Mouse (Mus musculus): ENCODE measurements around the gene Man1c1.

Gene Man1c1

DNA sequence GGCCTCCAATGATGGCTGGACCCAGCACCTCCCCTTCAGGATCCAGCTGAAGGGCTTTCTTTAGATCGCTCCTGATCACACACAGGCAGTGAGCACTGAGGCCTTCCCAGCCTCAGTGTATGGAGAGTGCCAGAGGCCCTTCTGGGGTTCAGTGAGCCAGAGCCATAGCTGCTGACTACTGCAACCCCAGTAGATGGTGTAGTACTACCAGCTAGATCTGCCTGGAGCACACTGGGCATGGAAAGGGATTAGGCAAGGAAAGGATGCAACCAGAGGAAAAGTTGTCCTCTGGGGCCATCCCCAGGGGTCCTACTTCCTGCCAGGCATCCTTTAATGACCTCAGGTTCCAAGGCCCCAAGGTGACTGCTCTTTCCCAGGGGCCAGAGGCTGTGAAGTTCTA lies 150.5 kb downstream of the Man1c1 start:
- in situ Hi-C loops (cut with MboI, MseI), result no loop called here

DNA sequence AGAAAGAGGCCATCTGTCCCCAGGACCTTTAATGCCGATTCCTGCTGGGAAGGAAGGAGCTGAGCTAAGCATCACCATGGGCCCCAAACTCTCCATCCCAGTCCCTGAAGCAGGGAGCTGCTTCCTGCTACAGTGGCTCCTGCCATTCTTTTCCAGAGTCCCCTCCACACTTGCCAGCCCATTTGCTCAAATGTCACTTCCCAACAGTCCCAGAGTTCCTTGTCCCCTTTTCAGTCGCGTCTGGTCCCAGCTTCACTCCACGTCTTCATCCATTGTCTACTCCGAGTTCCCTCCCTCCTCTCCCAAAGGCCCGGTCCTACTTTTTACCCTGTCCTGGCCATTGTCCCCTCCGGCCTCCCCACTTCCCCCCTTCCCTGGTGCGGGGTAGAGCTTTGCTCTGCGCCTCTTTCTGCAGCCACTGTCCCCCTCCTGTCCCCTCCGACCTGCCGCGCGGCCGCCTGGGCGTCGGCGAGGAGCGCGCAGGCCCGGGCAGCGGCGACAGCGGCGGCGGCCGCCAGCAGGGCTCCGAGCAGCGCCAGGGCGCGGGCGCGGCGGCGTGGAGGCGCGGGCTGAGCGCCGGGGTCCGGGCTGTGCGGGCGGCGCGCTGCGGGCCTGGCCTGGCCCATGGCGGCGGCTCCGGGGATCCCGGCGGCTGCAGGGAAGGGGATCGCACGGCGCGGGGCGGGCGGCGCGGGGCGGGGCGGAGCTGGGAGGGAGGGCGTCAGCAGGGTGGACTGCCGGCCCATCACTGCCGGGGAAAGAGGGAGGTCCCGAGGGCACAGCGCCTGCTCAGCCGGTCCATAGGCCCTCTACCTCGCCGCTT lies 152.4 kb downstream of the Man1c1 start, which contains the start of gene Selenon:
TSS of gene Selenon (minus strand) at position 673 of the 823 bp plus-strand sequence.
- in situ Hi-C loops (cut with MboI, MseI), result no loop called here

DNA sequence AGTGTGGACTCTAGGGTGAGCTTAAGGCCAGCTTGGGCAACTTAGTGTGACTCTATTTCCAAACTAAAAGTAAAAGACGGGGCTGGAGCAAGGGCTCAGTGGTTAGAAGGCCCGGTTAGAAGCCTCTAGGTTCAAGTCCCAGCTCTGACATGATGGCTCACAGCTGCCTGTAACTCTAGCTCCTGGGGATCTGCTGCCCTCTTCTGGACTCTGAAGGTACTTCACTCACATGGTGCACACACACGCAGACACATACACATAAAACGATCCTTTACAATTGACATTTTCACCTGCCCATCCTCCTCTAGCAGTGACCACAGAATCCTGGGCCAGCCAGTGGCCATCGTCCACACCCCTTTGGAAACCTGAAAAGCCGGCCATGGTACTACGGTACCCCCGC lies 154.2 kb downstream of the Man1c1 start:
- in situ Hi-C loops (cut with MboI, MseI), result no loop called here

DNA sequence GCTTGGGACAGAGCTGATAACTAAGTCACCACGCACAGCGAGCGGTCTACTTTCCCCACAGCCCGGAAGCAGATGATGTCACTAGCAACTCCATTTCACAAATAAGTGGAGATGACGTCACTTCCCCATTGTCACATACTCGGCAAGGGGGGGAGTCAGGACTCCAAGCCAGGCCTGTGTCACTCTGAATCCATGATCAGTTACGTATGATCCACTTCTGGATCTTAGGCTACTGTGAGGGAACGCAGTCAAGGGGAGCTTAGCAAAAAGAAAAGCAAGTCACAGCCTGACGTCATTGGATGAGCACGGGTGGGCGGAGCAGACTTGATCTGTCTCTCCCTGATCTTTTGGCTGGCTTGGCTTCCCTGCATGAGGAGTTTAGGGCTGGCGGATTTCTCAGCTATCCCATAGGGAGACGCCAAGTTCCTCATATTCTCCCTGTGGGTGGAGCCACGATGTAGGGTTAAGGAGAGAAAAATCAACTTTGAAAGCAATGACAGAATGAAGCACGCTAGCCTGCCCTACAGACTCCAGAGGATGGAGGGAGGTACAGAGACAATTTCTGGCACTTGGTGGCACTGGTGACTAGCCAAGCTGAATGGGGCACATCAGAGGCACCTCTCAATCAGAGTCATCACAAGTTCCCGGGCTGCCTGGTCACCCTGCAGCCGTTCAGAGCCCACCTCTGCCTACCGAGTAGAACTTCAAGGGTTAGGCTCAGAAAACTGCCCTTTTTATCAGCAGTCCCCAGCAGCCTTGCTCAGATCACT lies 155.7 kb downstream of the Man1c1 start:
- in situ Hi-C loops (cut with MboI, MseI), result no loop called here

DNA sequence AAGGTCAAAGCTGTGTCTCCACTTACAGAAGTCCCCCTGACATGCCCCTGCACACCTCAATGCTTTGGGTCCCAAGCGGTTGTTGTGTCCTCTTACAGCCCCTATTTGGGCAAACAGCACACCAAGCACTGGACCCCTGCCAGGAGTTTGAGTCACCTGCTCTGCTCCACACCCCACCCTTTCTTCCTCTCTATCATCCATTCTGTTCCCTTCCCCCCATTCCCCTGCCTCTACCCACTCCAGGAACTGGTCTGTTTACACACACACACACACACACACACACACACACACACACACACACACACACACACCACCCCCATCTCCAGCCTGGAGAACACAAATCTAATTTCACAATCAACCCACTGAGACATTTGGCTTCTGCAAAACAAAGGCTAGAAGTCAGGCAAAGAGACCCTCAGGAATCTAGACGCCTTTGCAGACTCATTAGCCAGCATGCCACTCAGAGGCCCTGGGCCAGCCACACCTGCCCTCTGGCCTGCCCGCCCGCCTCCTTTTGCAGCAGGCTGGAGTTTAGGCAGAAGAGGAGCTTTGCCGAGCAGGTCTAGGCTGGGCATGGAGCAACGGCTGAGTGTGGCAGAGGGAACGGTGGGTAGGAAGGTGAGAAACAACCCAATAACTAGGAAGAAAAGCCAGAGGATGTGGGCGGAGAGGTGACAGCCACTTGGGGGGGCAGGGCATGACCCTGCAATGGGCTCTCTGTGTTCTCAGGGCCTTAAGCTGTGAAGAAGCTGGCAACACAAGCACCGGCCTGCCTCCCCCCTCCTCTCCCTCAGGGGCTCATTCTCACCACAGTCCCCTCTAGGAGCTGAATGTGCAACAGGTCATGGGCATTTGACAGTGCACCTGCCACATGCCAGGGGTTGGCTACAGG lies 157.0 kb downstream of the Man1c1 start:
- in situ Hi-C loops (cut with MboI, MseI), result no loop called here

DNA sequence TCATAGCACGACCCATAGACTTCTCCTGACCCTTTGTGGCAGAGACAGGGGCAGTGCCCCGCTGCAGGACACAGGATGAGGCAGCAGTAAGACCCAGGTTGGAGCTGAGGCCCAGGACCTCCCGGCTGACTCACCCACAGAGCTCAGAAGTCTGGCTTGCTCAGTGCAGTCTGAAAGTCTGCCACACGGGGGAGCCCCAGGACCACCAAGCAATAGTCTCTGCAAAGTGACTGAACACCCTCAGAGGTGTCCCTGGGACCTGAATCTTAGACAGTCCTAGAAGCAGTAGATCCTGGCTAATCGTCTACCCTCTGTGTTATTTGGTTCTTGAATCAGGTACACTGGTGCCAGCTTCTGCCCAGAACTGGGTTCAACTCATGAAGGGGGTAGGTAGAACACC lies 160.8 kb downstream of the Man1c1 start:
- in situ Hi-C loops (cut with MboI, MseI), result loop anchor here (5.0 kb wide), 2 partner anchors 169 to 249 kb away; no protein-coding TSS in a partner anchor

DNA sequence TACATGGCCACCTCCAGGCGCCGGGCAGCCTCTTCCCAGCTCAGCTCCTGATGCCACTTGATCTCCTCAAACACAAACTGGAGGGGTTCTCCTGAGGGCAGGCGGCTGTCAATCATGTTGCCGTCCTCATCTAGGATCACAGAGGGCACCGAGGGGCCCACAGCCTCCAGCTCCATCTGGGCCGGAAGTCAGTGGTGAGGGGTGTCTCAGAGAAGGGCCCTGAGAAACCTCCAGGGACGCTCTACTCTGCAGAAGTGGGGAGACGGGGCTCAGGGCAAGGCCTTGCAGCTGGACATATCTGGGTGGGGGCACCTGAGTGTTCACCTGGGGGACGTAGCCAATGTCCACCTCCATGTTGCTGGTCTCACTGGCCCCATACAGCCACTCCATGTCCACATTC lies 161.4 kb downstream of the Man1c1 start:
- in situ Hi-C loops (cut with MboI, MseI), result loop anchor here (5.0 kb wide), 2 partner anchors 170 to 250 kb away; no protein-coding TSS in a partner anchor

DNA sequence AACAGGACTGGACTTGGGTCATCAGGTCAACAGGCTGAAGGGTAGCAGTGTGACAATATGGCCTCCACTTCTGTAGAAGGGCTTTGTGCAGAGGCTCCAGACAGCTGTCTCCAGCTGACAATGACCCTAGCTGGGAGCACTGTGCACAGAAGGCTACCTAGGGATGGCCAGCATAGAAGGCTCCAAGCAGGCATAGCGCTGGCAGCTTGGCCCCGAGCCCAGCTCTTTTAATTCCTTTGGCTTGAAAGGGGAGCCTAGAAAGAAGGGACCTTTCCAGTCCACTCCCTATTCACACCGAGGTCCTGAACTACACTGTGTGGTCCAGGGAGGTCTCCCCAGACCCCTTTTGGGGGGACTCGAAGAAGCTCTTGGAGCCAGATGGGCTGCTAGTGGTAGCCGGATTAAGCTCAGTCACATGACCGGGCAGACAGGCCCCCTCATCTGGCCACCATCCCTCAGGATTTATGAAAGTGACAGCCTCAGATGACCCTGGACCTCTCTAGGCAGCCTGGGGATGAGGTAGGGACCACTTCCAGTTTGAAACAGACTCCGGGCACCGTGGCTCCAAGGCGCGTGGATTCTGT lies 165.0 kb downstream of the Man1c1 start:
- in situ Hi-C loops (cut with MboI, MseI), result no loop called here

DNA sequence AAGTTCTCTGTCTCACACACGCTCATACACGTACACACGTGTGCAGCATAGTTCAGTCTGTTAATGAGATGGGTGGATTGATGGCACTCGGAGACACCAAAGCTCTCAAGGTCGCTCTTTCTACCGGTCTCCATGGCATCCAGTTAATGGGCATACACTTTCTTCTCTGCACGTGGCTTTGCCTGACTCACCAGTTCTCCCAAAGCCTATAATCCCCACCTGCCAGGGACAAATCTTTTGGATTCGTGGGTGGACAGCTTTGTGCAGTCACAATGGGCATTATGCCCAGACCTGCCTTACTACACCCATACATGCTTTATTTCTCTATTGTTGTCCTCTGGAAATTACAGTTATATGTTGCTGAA lies 168.3 kb downstream of the Man1c1 start:
- in situ Hi-C loops (cut with MboI, MseI), result no loop called here

DNA sequence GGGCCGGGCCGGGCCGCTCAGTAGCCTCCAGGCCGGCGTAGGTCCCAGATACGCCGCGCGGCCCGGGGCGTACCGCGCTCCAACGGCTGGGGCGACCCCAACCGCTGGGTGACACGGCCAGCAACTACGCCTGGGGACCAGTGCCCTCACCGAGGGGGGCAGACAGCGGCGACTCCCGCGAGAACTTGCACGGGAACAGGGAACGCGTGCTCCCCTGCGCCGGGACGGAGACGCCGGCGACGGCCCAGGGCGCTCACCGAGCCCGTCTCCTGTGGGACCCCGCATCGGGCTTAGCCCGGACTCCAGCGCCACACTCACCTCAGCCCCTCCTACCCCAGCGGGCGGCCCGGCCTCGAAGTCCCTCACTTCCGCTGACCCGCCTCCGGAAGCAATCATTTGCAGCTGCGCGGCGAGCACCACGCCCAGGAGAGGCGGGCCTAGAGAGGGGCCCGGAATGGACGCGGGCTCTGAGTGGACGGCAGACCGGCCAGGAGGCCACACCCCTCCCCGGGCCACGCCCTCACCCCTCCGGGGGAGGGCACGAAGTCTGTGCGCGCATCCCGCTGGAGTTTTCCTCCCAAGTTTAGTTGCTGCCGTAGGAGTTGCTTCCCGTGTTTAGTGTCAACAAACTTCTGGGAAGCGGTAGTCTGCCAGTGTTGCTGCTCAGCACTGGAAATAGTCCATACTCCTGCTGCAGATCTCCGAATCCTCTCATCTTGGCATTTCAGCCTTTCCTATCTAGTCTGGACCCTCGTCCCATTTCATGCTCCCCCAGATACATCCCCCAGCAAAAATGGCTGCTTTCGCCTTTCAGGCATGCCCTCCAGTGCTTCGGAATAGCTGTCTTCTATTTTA lies 168.9 kb downstream of the Man1c1 start, which contains the start of gene Mtfr1l:
TSS of gene Mtfr1l (minus strand) at position 456 of the 855 bp plus-strand sequence.
- in situ Hi-C loops (cut with MboI, MseI), result no loop called here

DNA sequence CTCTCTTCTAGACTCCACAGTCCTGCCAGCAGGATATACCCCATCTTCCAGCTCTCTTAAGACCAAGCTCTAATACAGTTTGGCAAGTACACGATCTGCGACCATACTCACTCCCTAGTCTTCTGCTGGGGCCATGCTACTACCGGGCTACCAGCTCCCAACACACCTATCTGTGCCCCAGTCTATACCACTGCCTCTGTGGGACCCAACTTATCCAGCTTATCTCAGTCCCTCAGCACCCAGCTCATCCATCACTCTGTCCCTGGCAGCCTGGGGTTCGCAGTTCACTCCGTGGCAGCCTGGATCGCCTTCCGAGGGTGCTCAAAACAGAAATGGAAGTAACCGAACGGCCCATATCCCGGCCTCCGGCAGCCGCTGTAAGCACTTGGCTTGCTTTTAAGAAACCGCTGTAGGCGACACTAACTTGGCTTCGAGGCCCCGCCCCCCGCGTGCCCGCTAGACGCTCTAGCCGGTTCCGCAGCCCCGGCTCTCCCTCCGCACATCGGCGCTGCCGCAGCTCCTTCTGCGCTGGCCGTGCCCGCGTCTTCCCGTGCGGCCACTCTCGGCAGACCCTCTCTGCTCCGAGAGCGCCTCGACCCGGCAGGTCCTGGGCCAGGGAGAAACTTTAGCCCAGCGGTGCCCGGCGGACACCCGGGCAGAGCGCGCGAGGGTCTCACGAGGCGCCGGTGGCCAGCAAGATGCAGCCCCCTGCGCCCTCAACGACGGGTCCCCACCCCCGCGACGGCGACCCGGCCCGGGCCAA lies 169.8 kb downstream of the Man1c1 start:
- in situ Hi-C loops (cut with MboI, MseI), result no loop called here

DNA sequence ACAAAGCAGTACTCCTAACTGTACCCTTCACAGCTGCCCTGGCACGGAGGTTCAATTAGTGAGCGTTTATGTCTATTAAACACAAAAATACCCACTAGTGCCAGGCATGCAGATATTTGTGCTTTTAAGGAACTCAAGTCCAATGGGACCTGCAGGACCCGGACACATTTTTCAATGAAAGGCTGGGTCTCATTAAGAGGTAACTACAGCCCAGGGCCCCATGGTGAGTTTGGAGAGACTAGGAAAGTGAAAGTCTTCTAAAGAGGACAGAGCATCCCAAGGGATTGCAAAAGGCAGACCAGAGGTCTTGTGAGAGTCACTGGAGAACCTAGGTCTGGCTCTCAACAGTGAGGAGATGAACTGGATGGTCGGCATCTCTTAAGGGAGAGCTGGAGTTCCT lies 170.7 kb downstream of the Man1c1 start:
- in situ Hi-C loops (cut with MboI, MseI), result no loop called here

DNA sequence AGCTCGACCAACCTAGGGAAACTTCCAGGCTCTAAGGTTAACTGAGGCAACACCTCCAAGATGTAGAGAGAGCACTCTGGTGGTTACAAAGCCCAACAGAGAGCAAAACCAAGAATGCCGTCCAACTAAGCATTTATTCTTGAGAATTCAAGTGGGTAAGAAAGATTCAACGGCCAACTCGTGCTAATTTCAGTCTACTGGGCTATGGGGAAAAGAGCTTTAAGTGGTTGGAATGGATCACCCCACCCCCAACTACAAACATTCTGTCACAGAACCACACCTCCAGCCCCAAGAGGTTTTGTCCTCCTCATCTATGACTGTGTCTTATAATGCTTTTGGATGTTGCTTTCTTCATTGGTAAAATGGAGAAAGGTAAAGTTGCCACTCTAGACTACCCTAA lies 171.2 kb downstream of the Man1c1 start:
- in situ Hi-C loops (cut with MboI, MseI), result no loop called here

DNA sequence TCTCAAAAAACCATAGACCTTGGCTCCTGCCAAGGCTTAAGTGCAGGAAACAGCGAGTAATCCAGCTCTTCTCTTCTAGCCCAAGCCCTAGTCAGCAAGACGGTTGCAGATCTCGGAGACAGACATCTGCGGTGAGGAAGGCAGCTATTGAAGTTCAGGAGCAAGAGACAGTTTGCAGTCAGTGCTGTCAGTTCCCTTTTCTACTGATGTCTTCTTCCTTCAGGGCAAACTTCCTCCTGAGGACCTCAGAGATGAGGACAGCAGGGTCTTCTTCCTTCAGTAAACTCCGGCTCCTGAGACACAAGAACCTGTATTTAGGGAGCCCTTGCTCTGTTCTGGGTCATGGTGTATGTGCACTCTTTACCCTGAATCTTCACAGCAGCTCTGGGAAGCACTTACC lies 177.9 kb downstream of the Man1c1 start:
- in situ Hi-C loops (cut with MboI, MseI), result no loop called here

DNA sequence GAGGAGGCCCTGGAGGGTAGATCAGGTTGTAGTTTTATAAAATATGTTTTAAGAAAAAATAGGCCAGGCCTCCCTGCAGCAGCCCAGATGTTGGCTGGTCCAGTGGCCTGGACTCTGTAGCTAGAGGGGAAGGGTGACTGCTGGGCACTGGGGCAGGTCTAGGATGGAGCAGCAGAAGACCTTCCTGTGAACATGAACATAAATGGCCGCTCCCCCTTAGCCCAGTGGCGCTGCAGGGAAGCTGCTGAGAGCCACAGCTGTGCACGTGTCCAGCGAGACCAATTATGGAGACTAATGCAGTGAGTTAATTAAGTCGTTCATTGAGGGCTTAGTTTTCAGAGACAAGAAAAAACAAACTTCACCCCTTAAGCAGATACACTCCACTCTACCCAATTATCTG lies 178.3 kb downstream of the Man1c1 start:
- in situ Hi-C loops (cut with MboI, MseI), result no loop called here

DNA sequence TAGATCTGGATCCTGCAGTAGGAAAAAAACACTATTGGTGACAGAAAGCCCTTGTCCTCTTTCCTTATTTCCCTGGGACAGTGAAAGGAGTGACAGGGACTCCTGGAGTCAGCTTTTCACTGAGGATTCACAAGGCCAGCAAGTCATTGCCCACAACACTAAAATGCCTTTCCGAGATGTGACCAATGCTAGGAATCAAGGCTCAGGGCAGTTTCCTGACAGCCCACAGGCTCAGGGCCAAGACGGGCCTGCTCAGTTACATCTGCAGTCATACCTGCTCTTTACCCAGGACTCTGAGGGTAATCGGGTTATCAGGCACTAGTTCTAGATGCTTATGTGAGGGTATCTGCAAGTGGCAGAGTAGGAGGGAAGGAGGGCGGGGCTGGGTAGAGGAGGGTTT lies 180.6 kb downstream of the Man1c1 start:
- in situ Hi-C loops (cut with MboI, MseI), result no loop called here

DNA sequence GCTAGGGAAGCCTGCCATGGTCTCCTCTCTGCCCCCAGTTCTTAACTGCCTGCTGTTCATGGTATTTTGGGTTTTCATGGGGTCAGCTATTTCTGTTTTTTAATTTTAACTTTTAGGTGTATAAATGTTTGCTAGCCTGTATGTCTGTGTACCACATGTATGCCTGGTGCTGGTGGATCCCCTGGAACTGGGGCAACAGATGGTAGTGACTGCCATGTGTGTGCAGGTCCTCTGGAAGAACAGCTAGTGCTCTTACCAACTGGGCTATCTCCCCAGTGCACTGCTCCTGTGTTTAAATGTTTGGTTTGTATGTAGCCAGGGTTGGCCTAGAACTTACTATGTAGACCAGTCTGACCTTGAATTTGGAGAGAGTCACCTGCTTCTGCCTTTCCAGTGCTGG lies 184.8 kb downstream of the Man1c1 start:
- in situ Hi-C loops (cut with MboI, MseI), result no loop called here

DNA sequence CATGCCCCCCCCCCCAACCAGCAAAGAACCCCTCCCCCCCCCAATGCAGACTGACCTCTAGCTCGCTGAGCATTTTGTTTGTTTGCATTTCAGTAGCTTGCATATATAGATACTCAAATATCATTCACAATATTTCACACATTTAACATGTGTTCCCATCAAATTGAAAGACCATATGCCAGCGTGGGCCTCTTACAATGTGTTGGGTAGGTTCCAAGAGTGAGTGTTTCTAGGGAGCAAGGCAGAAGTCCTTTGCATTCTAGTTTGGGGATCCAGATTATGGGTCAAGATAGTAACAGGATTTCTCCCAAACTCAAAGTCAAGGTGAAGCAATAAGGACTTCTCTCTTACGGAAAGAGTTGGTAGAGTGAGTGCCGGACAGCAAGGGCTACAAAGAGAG lies 185.5 kb downstream of the Man1c1 start:
- in situ Hi-C loops (cut with MboI, MseI), result no loop called here

DNA sequence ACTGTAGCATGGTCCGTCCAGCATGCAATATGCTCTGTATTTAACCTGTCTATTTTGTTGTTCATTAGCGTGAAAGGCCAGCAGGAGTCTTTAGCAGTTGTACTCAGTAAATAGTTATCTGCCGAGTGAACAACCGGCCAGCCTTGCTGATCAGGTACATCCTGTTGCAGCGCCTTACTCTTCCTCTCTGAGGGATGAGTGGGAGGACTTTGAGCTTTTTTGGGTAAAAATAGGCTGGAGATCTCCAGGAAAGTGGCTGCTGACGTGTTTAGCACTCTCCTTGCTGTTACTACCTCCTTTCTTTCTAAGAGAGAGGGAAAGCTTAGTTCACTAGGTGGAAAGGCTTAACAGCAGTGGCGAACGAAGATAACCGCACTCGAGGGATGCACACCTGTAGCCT lies 186.4 kb downstream of the Man1c1 start:
- in situ Hi-C loops (cut with MboI, MseI), result no loop called here

DNA sequence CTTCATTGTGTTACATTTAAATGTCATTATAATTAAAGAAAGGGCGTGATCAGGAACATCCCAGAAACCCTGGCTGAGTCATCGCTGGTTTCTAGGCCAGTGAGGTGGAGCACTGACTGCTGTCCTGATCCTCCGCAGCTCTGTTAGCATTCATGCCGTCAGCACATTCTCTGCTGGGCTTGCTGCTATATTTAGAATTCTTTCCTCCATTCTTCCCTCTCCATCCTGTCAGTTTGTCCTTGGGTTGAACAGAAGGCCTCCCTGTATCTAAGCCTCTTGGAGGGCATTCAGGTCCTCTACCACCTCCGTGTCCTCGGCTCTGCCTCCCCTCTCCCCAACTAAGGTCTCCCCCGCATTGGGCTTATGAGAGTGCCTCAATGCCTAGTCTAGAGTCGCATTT lies 187.1 kb downstream of the Man1c1 start:
- in situ Hi-C loops (cut with MboI, MseI), result no loop called here

Data from T-helper 1 cell (primary cell).